Mouse (Mus musculus): ENCODE data around the gene Megf11. TPM values are rescaled to one million over a fixed set of nuclear protein-coding genes. Genes with fewer than 3 reads are reported as not detected.

Gene Megf11
- polyA plus RNA-seq, 1 experiment from 2014 or later, result 0.51 TPM

- Histone ChIP-seq H3K4me1 (replicated peaks) (peaks cover 7% of the 10 kb centered on the region), H3K9me3 (replicated peaks) (no peaks in the 10 kb centered on the region), H3K4me2 (no peak overlapping the region), H3K27me3 (peaks cover 27% of the 10 kb centered on the region), H3K9ac (no peak overlapping the region), H3K36me3 (replicated peaks) (no peaks in the 10 kb centered on the region), H3K27ac (replicated peaks) (no peak overlapping the region), H3K4me3 (replicated peaks) (no peak overlapping the region)
- WGBS (ENCODE audit: insufficient replicate concordance), result 59% methylated on average over 7 of the region's 7 CpGs
- no peak for ATAC-seq (ENCODE audit: insufficient read depth)
Observed at GRCm38 (mm10) chr9:64395238-64395920, 10.0 kb downstream of the Megf11 start.

DNA sequence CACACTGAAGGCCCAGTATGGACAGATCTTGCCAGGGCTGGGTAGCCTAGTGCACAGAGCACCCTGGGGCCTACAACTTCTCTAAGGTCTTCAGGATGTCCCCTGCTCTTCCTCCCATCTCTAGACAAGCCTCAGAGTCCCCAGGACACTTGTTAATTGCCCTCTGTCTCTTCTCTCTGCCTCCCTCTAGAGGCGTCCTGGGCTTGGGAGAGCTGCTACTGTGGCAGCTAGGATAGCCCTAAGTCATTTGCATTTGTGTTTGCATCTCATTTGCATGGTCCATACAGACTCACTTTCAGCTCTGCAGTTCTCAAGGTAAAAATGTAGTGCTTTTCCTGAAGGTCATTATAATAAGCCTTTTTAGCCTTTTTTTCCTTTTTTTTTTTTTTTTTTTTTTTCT lies 11.7 kb downstream of the Megf11 start:
- Histone ChIP-seq H3K36me3 (replicated peaks) (no peaks in the 10 kb centered on the region), H3K9ac (no peak overlapping the region), H3K4me1 (replicated peaks) (peaks cover 7% of the 10 kb centered on the region), H3K9me3 (replicated peaks) (no peaks in the 10 kb centered on the region), H3K27me3 (peaks cover 21% of the 10 kb centered on the region), H3K27ac (replicated peaks) (no peak overlapping the region), H3K4me2 (no peak overlapping the region; the same call in 1 of the 2 replicates), H3K4me3 (replicated peaks) (no peak overlapping the region)
- 0% methylated on average over 1 of the region's 1 CpGs for WGBS (ENCODE audit: insufficient replicate concordance)
- ATAC-seq (ENCODE audit: insufficient read depth), result peak; percentile 18; the same call in 1 of the 2 replicates

DNA sequence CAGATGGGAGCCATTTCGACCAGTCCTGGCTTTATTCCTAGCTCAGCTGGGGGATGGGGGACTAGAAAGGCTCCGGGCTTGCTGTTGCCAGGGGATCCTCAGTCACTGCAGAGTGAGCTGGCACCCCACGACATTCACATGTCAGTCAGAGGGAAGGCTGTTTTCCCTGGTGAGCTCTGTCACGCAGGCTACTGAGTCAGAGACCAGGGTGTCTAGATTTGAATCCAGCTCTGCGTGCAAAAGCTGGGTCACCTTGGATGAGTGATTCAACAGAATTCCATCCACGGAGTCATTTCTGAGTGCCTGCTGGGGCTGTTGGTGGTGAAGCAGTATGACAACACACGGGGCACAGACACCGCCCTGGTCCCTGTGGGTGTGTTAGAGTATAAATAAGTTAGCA lies 13.7 kb downstream of the Megf11 start:
- ATAC-seq (ENCODE audit: insufficient read depth), result no peak
- Histone ChIP-seq H3K27ac (replicated peaks) (no peak overlapping the region), H3K4me3 (replicated peaks) (no peak overlapping the region), H3K9me3 (replicated peaks) (no peaks in the 10 kb centered on the region), H3K9ac (no peak overlapping the region), H3K27me3 (peaks cover 12% of the 10 kb centered on the region), H3K36me3 (replicated peaks) (no peaks in the 10 kb centered on the region), H3K4me2 (no peak overlapping the region), H3K4me1 (replicated peaks) (peaks cover 7% of the 10 kb centered on the region)
- WGBS (ENCODE audit: insufficient replicate concordance), result 64% methylated on average over 8 of the region's 8 CpGs

- no peak overlapping the region for H3K9ac ChIP-seq
- H3K36me3 ChIP-seq (replicated peaks), result no peaks in the 10 kb centered on the region
- WGBS (ENCODE audit: insufficient replicate concordance), result 67% methylated on average over 8 of the region's 8 CpGs
- no peak for ATAC-seq (ENCODE audit: insufficient read depth)
- H3K4me3 ChIP-seq (replicated peaks), result no peak overlapping the region
- no peaks in the 10 kb centered on the region for H3K9me3 ChIP-seq (replicated peaks)
- no peak overlapping the region for H3K4me2 ChIP-seq
- peaks cover 12% of the 10 kb centered on the region for H3K27me3 ChIP-seq
- H3K4me1 ChIP-seq (replicated peaks), result peaks cover under 1% of the 10 kb centered on the region
- no peak overlapping the region for H3K27ac ChIP-seq (replicated peaks)
Observed at GRCm38 (mm10) chr9:64402141-64402540, 16.7 kb downstream of the Megf11 start.

GRCm38 (mm10) chr9:64406841-64407240 lies 21.4 kb downstream of the Megf11 start:
- 0 out of 2 replicates have a peak, but pooled peaks cover 5% of the 10 kb centered on the region for H3K27me3 ChIP-seq
- no peaks in the 10 kb centered on the region for H3K9me3 ChIP-seq (replicated peaks)
- 50% methylated on average over 2 of the region's 2 CpGs for WGBS (ENCODE audit: insufficient replicate concordance)
- H3K4me3 ChIP-seq (replicated peaks), result no peak overlapping the region
- H3K4me2 ChIP-seq, result no peak overlapping the region
- H3K9ac ChIP-seq, result no peak overlapping the region
- H3K36me3 ChIP-seq (replicated peaks), result no peaks in the 10 kb centered on the region
- H3K27ac ChIP-seq (replicated peaks), result no peak overlapping the region
- no peaks in the 10 kb centered on the region for H3K4me1 ChIP-seq (replicated peaks)
- no peak for ATAC-seq (ENCODE audit: insufficient read depth)

- no peak for ATAC-seq (ENCODE audit: insufficient read depth)
- Histone ChIP-seq H3K27me3 (0 out of 2 replicates have a peak, but pooled peaks cover 4% of the 10 kb centered on the region), H3K36me3 (replicated peaks) (no peaks in the 10 kb centered on the region), H3K4me3 (replicated peaks) (no peak overlapping the region), H3K9ac (no peak overlapping the region), H3K9me3 (replicated peaks) (no peaks in the 10 kb centered on the region), H3K27ac (replicated peaks) (no peak overlapping the region), H3K4me2 (no peak overlapping the region), H3K4me1 (replicated peaks) (no peaks in the 10 kb centered on the region)
- 75% methylated on average over 7 of the region's 7 CpGs for WGBS (ENCODE audit: insufficient replicate concordance)
Observed at GRCm38 (mm10) chr9:64407390-64407970, 22.1 kb downstream of the Megf11 start.

DNA sequence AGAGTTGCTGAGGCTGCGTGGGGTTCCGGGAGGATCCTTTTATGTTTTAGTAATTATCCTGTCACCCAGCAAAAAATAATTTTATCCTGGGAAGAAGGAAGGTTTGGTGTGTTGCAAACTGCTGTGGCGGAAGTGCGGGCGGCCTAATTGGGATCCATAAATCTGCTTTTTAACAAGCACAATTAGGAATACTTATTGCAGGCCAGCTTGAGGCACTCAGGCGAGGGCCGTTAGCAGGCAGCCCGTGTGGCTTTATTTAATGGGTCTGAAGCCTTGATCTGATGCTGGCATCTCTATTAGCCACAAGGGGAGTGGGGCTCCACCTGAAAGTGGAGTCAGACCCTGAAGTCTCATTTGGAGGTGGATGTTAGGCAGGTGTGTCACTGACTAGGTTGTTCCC lies 23.4 kb downstream of the Megf11 start:
- no peak overlapping the region for H3K4me2 ChIP-seq
- H3K4me1 ChIP-seq (replicated peaks), result no peaks in the 10 kb centered on the region
- H3K27ac ChIP-seq (replicated peaks), result no peak overlapping the region
- no peaks in the 10 kb centered on the region for H3K36me3 ChIP-seq (replicated peaks)
- WGBS (ENCODE audit: insufficient replicate concordance), result 76% methylated on average over 8 of the region's 8 CpGs
- H3K27me3 ChIP-seq, result 0 out of 2 replicates have a peak, but pooled peaks cover 3% of the 10 kb centered on the region
- H3K9me3 ChIP-seq (replicated peaks), result no peaks in the 10 kb centered on the region
- no peak overlapping the region for H3K9ac ChIP-seq
- H3K4me3 ChIP-seq (replicated peaks), result no peak overlapping the region
- no peak for ATAC-seq (ENCODE audit: insufficient read depth)

DNA sequence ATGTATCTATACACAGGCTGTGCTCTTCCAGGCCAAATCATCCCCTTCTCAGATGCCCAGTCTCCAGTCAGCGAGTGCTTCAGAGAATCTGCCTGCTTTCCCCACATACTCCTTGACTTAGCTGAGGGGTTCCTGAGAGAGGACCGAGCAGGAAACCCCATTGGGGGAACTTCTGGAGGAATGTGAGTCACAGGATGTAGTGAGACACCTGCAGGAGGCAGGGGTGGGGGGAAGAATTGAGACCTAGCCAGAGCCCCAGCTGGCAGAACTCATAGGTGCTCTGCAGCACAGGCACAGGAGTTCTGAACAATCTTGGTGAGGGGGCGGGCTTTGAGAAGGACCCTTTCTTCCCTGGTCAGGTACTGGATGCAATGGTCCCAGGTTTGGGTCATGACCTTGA lies 35.0 kb downstream of the Megf11 start:
- Histone ChIP-seq H3K27me3 (peaks cover 18% of the 10 kb centered on the region; the same call in 1 of the 2 replicates), H3K4me1 (replicated peaks) (no peaks in the 10 kb centered on the region), H3K9ac (no peak overlapping the region), H3K4me3 (replicated peaks) (no peak overlapping the region), H3K4me2 (no peak overlapping the region), H3K36me3 (replicated peaks) (no peaks in the 10 kb centered on the region), H3K27ac (replicated peaks) (no peak overlapping the region), H3K9me3 (replicated peaks) (no peaks in the 10 kb centered on the region)
- no peak for ATAC-seq (ENCODE audit: insufficient read depth)
- WGBS (ENCODE audit: insufficient replicate concordance), result 57% methylated on average over 3 of the region's 3 CpGs

DNA sequence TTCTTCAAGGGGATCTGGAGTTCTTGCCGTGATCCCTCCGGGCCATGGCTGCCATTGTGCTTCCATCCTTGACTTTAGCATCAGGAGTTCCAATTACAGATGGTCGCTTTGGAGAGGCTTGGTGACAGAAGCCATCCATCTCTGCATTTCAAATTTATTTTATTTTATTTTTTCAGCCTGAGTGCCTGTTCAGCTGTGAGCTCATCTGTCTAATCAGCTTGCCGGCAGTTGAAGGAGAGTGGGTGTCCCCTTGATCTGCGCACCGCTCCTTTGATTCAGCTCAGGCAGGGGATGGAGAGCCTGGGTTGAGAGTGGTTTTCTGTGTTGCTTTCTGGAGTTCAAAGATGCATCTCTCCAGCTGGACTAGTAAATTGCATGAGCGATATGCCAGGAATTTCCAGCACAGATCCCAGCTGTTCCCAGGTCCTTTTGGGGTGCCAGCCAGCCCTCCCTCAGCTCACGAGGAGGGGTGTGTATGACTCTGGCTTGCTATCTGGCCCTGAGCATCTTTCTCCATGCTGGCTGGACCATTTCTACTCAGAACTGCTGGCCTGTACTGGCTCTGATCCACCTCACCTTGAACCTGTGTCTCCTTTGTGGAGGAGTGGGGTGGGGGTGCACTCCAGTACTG lies 36.7 kb downstream of the Megf11 start:
- no peak overlapping the region for H3K4me2 ChIP-seq
- H3K36me3 ChIP-seq (replicated peaks), result no peaks in the 10 kb centered on the region
- no peak for ATAC-seq (ENCODE audit: insufficient read depth)
- H3K27ac ChIP-seq (replicated peaks), result no peak overlapping the region
- no peak overlapping the region for H3K4me3 ChIP-seq (replicated peaks)
- H3K4me1 ChIP-seq (replicated peaks), result no peaks in the 10 kb centered on the region
- no peak overlapping the region for H3K9ac ChIP-seq
- H3K27me3 ChIP-seq, result peaks cover 18% of the 10 kb centered on the region; the same call in 1 of the 2 replicates
- WGBS (ENCODE audit: insufficient replicate concordance), result 73% methylated on average over 8 of the region's 8 CpGs
- no peaks in the 10 kb centered on the region for H3K9me3 ChIP-seq (replicated peaks)

- H3K4me2 ChIP-seq, result no peak overlapping the region
- no peak overlapping the region for H3K4me3 ChIP-seq (replicated peaks)
- H3K9me3 ChIP-seq (replicated peaks), result no peaks in the 10 kb centered on the region
- no peak overlapping the region for H3K9ac ChIP-seq
- peaks cover 18% of the 10 kb centered on the region for H3K27me3 ChIP-seq
- H3K4me1 ChIP-seq (replicated peaks), result no peaks in the 10 kb centered on the region
- ATAC-seq (ENCODE audit: insufficient read depth), result no peak
- no peak overlapping the region for H3K27ac ChIP-seq (replicated peaks)
- 81% methylated on average over 1 of the region's 1 CpGs for WGBS (ENCODE audit: insufficient replicate concordance)
- no peaks in the 10 kb centered on the region for H3K36me3 ChIP-seq (replicated peaks)
Observed at GRCm38 (mm10) chr9:64423912-64424311, 38.5 kb downstream of the Megf11 start.

DNA sequence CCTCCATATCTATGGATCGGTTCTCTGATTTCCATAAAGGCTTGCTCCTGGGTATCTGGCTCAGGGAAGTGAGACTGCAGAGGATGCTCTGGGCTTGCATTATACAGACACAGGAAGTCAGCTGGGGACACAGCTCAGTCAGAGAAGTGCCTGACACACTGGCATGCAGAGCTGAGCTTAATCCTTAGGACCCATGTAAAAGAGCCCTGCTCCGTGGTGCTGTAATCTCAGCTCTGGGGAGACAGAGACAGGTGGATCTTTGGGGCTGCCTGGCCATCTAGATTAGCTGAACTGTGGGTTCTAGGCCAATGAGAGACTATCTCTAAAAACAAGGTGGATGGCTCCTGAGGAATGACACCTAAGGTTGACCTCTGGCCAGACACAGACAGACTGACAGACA lies 50.7 kb downstream of the Megf11 start:
- ATAC-seq (ENCODE audit: insufficient read depth), result no peak
- Histone ChIP-seq H3K4me2 (no peak overlapping the region), H3K27ac (replicated peaks) (no peak overlapping the region), H3K9ac (no peak overlapping the region), H3K4me3 (replicated peaks) (no peak overlapping the region), H3K9me3 (replicated peaks) (no peaks in the 10 kb centered on the region), H3K4me1 (replicated peaks) (no peaks in the 10 kb centered on the region), H3K36me3 (replicated peaks) (no peaks in the 10 kb centered on the region), H3K27me3 (no peaks in the 10 kb centered on the region)
- 50% methylated on average over 2 of the region's 2 CpGs for WGBS (ENCODE audit: insufficient replicate concordance)
